Mouse (Mus musculus): ENCODE data around the gene Btnl10. TPM values are rescaled to one million over a fixed set of nuclear protein-coding genes. Genes with fewer than 3 reads are reported as not detected.

The Btnl10 gene
- polyA plus RNA-seq, 1 experiment from 2014 or later, result not detected

GRCm38 (mm10) chr11:58937909-58938308 lies 20.2 kb downstream of the Btnl10 start:
- H3K27me3 ChIP-seq (ENCODE audit: control insufficient read depth, insufficient read depth, low read length), result no peaks in the 10 kb centered on the region
- 0 out of 2 replicates have a peak, but pooled peaks cover 4% of the 10 kb centered on the region for H3K4me1 ChIP-seq (replicated peaks; ENCODE audit: control insufficient read depth, insufficient read depth)
- H3K27ac ChIP-seq (replicated peaks), result peak overlapping the region; percentile 96
- peak overlapping the region; percentile 93 for H3K4me3 ChIP-seq (ENCODE audit: low read depth, low read length)
- H3K9me3 ChIP-seq (ENCODE audit: control insufficient read depth, low read length), result no peaks in the 10 kb centered on the region
- TF ChIP-seq EP300 (optimal IDR thresholded peaks at IDR 0.05) (no peak), CTCF (IDR thresholded peaks at IDR 0.05; ENCODE audit: low read depth) (no peak)
- WGBS, result under 1% methylated on average over 12 of the region's 13 CpGs
- DNase-seq (ENCODE audit: low spot score) (no peak), ATAC-seq (ENCODE audit: low FRiP score, low TSS enrichment) (no peak)
- H3K9ac ChIP-seq (ENCODE audit: low read length), result peak overlapping the region; percentile 94
- H3K4me2 ChIP-seq (replicated peaks; ENCODE audit: low read depth), result peak overlapping the region; percentile 97
- peaks cover 11% of the 10 kb centered on the region for H3K36me3 ChIP-seq (ENCODE audit: control insufficient read depth, insufficient read depth, low read length)

GRCm38 (mm10) chr11:58938322-58939087 lies 20.8 kb downstream of the Btnl10 start, which contains the start of gene Rnf187:
TSS of gene Rnf187 (minus strand) at chr11:58938916.
- DNase-seq (ENCODE audit: low spot score) (peak; percentile 94), ATAC-seq (ENCODE audit: low FRiP score, low TSS enrichment) (peak; percentile 98)
- Histone ChIP-seq H3K36me3 (ENCODE audit: control insufficient read depth, insufficient read depth, low read length) (peaks cover 10% of the 10 kb centered on the region), H3K4me2 (replicated peaks; ENCODE audit: low read depth) (peak within 1 kb of the TSS; percentile 97), H3K4me3 (ENCODE audit: low read depth, low read length) (peak within 1 kb of the TSS; percentile 93), H3K27me3 (ENCODE audit: control insufficient read depth, insufficient read depth, low read length) (no peaks in the 10 kb centered on the region), H3K9me3 (ENCODE audit: control insufficient read depth, low read length) (no peaks in the 10 kb centered on the region), H3K4me1 (replicated peaks; ENCODE audit: control insufficient read depth, insufficient read depth) (0 out of 2 replicates have a peak, but pooled peaks cover 4% of the 10 kb centered on the region), H3K9ac (ENCODE audit: low read length) (peak within 1 kb of the TSS; percentile 94), H3K27ac (replicated peaks) (peak within 1 kb of the TSS; percentile 96)
- TF ChIP-seq EP300 (optimal IDR thresholded peaks at IDR 0.05) (peak; percentile 97), CTCF (IDR thresholded peaks at IDR 0.05; ENCODE audit: low read depth) (peak; percentile 24; the same call in 1 of the 2 replicates)
- under 1% methylated on average over 82 of the region's 95 CpGs for WGBS

- 12% methylated on average over 6 of the region's 6 CpGs for WGBS
- Histone ChIP-seq H3K4me1 (replicated peaks; ENCODE audit: control insufficient read depth, insufficient read depth) (0 out of 2 replicates have a peak, but pooled peaks cover 4% of the 10 kb centered on the region), H3K9me3 (ENCODE audit: control insufficient read depth, low read length) (no peaks in the 10 kb centered on the region), H3K27me3 (ENCODE audit: control insufficient read depth, insufficient read depth, low read length) (no peaks in the 10 kb centered on the region), H3K4me3 (ENCODE audit: low read depth, low read length) (peak overlapping the region; percentile 93), H3K9ac (ENCODE audit: low read length) (no peak overlapping the region; the same call in 1 of the 2 replicates), H3K36me3 (ENCODE audit: control insufficient read depth, insufficient read depth, low read length) (peaks cover 7% of the 10 kb centered on the region), H3K27ac (replicated peaks) (peak overlapping the region; percentile 96; the same call in 1 of the 2 replicates), H3K4me2 (replicated peaks; ENCODE audit: low read depth) (peak overlapping the region; percentile 97)
- TF ChIP-seq EP300 (optimal IDR thresholded peaks at IDR 0.05) (peak; percentile 17), CTCF (IDR thresholded peaks at IDR 0.05; ENCODE audit: low read depth) (no peak)
- DNase-seq (ENCODE audit: low spot score), result no peak
- ATAC-seq (ENCODE audit: low FRiP score, low TSS enrichment), result 0 out of 2 replicates have a peak, but pooled peaks have one; percentile 13
These were observed 21.4 kb downstream of the Btnl10 start for GRCm38 (mm10) chr11:58939088-58939439.

- H3K27me3 ChIP-seq (ENCODE audit: control insufficient read depth, insufficient read depth, low read length), result no peaks in the 10 kb centered on the region
- H3K9me3 ChIP-seq (ENCODE audit: control insufficient read depth, low read length), result no peaks in the 10 kb centered on the region
- no peak for DNase-seq (ENCODE audit: low spot score)
- no peak overlapping the region for H3K4me3 ChIP-seq (ENCODE audit: low read depth, low read length)
- TF ChIP-seq EP300 (optimal IDR thresholded peaks at IDR 0.05), result no peak
- TF ChIP-seq CTCF (IDR thresholded peaks at IDR 0.05; ENCODE audit: low read depth), result no peak
- no peak overlapping the region for H3K9ac ChIP-seq (ENCODE audit: low read length)
- no peak for ATAC-seq (ENCODE audit: low FRiP score, low TSS enrichment)
- 83% methylated on average over 5 of the region's 5 CpGs for WGBS
- H3K27ac ChIP-seq (replicated peaks), result no peak overlapping the region
- H3K36me3 ChIP-seq (ENCODE audit: control insufficient read depth, insufficient read depth, low read length), result no peaks in the 10 kb centered on the region
- no peak overlapping the region for H3K4me2 ChIP-seq (replicated peaks; ENCODE audit: low read depth)
- no peaks in the 10 kb centered on the region for H3K4me1 ChIP-seq (replicated peaks; ENCODE audit: control insufficient read depth, insufficient read depth)
These were observed 26.4 kb downstream of the Btnl10 start for GRCm38 (mm10) chr11:58944136-58944535.

GRCm38 (mm10) chr11:58947306-58947705 lies 29.6 kb downstream of the Btnl10 start:
- Histone ChIP-seq H3K27ac (replicated peaks) (no peak overlapping the region), H3K27me3 (ENCODE audit: control insufficient read depth, insufficient read depth, low read length) (no peaks in the 10 kb centered on the region), H3K36me3 (ENCODE audit: control insufficient read depth, insufficient read depth, low read length) (no peaks in the 10 kb centered on the region), H3K4me3 (ENCODE audit: low read depth, low read length) (no peak overlapping the region), H3K4me2 (replicated peaks; ENCODE audit: low read depth) (no peak overlapping the region), H3K9ac (ENCODE audit: low read length) (no peak overlapping the region), H3K9me3 (ENCODE audit: control insufficient read depth, low read length) (no peaks in the 10 kb centered on the region), H3K4me1 (replicated peaks; ENCODE audit: control insufficient read depth, insufficient read depth) (no peaks in the 10 kb centered on the region)
- TF ChIP-seq CTCF (IDR thresholded peaks at IDR 0.05; ENCODE audit: low read depth), result no peak
- no peak for TF ChIP-seq EP300 (optimal IDR thresholded peaks at IDR 0.05)
- DNase-seq (ENCODE audit: low spot score), result no peak
- no peak for ATAC-seq (ENCODE audit: low FRiP score, low TSS enrichment)
- 74% methylated on average over 3 of the region's 3 CpGs for WGBS

Data from stomach, postnatal 0 days (tissue).